Mouse (Mus musculus) hindbrain, embryonic 14.5 days (tissue): Measurements from ENCODE around the gene Galnt5. TPM values are rescaled to one million over a fixed set of nuclear protein-coding genes. Genes with fewer than 3 reads are reported as not detected.
A peak's percentile ranks its signal among the peaks of the same experiment; 100 is the strongest.

Experiments used
- ATAC-seq: fragments of 200-750 bp; cut with Nextera tagmentation; 2 replicates; pipeline ENCODE4 v1.8.0; 2017; ENCODE audit warnings: moderate number of reproducible peaks, mild to moderate bottlenecking, moderate TSS enrichment, moderate library complexity; ENCODE audit not compliant: low FRiP score
- DNase-seq: peaks from one replicate; pipeline ENCODE4 v3.0.0-alpha.2; 2015; ENCODE audit warnings: low spot score
- H3K27ac ChIP-seq: fragments of 300-500 bp; sonication (generic); 2 replicates; pipeline ENCODE4 v1.5.1; 2014; ENCODE audit warnings: mild to moderate bottlenecking, moderate library complexity
- H3K27me3 ChIP-seq: fragments of 300-500 bp; sonication (generic); 2 replicates; pipeline ENCODE4 v1.6.1; 2014; ENCODE audit warnings: mild to moderate bottlenecking, low read length, mixed read lengths; ENCODE audit not compliant: control insufficient read depth, insufficient read depth
- H3K36me3 ChIP-seq: fragments of 300-500 bp; sonication (generic); replicated peaks from 2 replicates; pipeline ENCODE4 v1.6.1; 2014; ENCODE audit not compliant: control insufficient read depth, insufficient read depth
- H3K4me1 ChIP-seq: fragments of 300-500 bp; sonication (generic); replicated peaks from 2 replicates; pipeline ENCODE4 v1.6.1; 2014; ENCODE audit warnings: antibody characterized with exemption, low read length, mixed read lengths; ENCODE audit not compliant: control insufficient read depth, insufficient read depth
- H3K4me2 ChIP-seq: fragments of 300-500 bp; sonication (generic); replicated peaks from 2 replicates; pipeline ENCODE4 v1.6.1; 2014; ENCODE audit warnings: mild to moderate bottlenecking, moderate library complexity
- H3K4me3 ChIP-seq: fragments of 300-500 bp; sonication (generic); replicated peaks from 2 replicates; pipeline ENCODE4 v1.5.1; 2014; ENCODE audit warnings: mild to moderate bottlenecking, low read length
- H3K9ac ChIP-seq: fragments of 300-500 bp; sonication (generic); 2 replicates; pipeline ENCODE4 v1.6.1; 2014
- H3K9me3 ChIP-seq: fragments of 300-500 bp; sonication (generic); 2 replicates; pipeline ENCODE4 v1.6.1; 2016; ENCODE audit warnings: low read length; ENCODE audit not compliant: control insufficient read depth
- WGBS: fragments of 180-500 bp; shearing (Covaris S2); extraction: QIAGEN DNeasy Blood & Tissue Kit; methylation state at CpG from one replicate; pipeline ENCODE4 v1.1.7; 2014; 5-methylcytosine and 5-hydroxymethylcytosine counted together
- polyA plus RNA-seq: library from polyadenylated mRNA; unstranded; fragments of >200 nt; fragmentation: Nextera tagmentation; extraction: Ambion mirVana; gene quantifications from 2 replicates; pipeline ENCODE4 v1.2.1, GENCODE M21; 2014

Galnt5 gene
- polyA plus RNA-seq, 1 experiment from 2014 or later = 0.07 TPM

DNA sequence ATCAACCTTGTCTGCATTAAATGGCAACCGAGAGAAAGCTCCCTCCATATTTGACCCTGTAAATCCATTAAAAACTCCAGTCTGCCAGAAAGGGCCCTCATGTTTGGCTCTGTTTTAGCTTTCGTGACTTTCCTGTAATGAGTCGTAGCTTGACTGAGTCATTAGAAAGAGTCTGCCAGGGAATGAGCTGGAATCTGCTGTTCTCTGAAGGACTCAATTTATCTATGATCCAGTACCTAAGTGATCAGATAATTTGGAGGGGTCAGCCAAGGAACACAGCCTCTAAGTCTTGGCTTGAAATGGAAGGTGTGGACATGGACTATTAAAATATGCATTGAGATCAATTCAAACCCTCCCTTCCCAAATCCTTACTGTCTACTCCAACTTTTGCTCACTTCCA is 33.7 kb downstream of the Galnt5 start:
- Histone ChIP-seq H3K36me3 (no peaks in the 10 kb centered on the region), H3K4me3 (no peak overlapping the region), H3K4me2 (no peak overlapping the region), H3K27ac (no peak overlapping the region), H3K4me1 (no peaks in the 10 kb centered on the region), H3K27me3 (no peaks in the 10 kb centered on the region), H3K9ac (no peak overlapping the region), H3K9me3 (no peaks in the 10 kb centered on the region)
- ATAC-seq (no peak), DNase-seq (no peak)
- 92% methylated on average over 3 of the region's 3 CpGs for WGBS

- Histone ChIP-seq H3K4me1 (no peaks in the 10 kb centered on the region), H3K4me3 (no peak overlapping the region), H3K9me3 (no peaks in the 10 kb centered on the region), H3K4me2 (no peak overlapping the region), H3K9ac (no peak overlapping the region), H3K27ac (no peak overlapping the region), H3K27me3 (no peaks in the 10 kb centered on the region), H3K36me3 (no peaks in the 10 kb centered on the region)
- WGBS = 85% methylated on average over 4 of the region's 4 CpGs
- DNase-seq (no peak), ATAC-seq (no peak)
Measured at GRCm38 (mm10) chr2:58035635-58036034, 38.0 kb downstream of the Galnt5 start.

DNA sequence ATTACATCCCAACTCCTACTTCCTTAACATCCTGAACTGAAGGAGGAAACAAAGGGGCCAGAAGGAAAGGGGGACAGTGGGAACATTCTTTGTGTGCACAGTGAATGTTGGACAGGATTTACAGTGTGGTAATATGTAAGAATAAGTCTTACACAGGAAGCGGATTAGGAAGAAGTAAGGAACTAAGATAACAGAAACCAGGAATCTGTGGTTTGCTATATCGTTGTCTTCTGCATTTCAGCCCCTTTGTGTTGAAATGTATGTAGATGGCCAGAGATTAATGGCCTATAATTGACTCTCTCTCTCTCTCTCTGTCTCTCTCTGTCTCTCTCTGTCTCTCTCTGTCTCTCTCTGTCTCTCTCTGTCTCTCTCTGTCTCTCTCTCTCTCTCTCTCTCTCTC is 39.2 kb downstream of the Galnt5 start:
- WGBS = 87% methylated on average over 2 of the region's 2 CpGs
- Histone ChIP-seq H3K27ac (no peak overlapping the region), H3K4me1 (no peaks in the 10 kb centered on the region), H3K9ac (no peak overlapping the region), H3K4me2 (no peak overlapping the region), H3K27me3 (no peaks in the 10 kb centered on the region), H3K36me3 (no peaks in the 10 kb centered on the region), H3K4me3 (no peak overlapping the region), H3K9me3 (no peaks in the 10 kb centered on the region)
- no peak for DNase-seq
- ATAC-seq = no peak

DNA sequence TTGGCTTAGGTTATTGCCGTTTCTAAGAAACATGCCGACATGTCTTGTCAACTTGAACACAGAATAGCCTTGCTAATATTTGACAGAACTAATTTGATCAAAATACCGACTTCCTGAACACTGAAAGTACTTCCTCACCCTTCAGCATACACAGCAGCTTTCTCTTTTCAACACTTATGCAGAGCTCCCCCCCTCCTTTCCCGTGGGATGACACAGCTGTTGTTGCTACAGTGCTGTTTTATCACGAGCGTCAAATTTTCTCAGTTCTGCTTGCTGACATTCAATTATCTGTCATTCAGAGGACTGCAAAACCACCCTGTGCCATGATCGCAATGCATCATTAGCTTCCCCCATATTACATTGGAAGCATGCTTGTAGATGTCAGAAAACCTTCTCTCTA is 44.2 kb downstream of the Galnt5 start:
- Histone ChIP-seq H3K4me2 (no peak overlapping the region), H3K4me1 (no peaks in the 10 kb centered on the region), H3K27me3 (no peaks in the 10 kb centered on the region), H3K9me3 (no peaks in the 10 kb centered on the region), H3K4me3 (no peak overlapping the region), H3K9ac (no peak overlapping the region), H3K27ac (no peak overlapping the region), H3K36me3 (no peaks in the 10 kb centered on the region)
- WGBS = 58% methylated on average over 7 of the region's 7 CpGs
- no peak for DNase-seq
- ATAC-seq = no peak

DNA sequence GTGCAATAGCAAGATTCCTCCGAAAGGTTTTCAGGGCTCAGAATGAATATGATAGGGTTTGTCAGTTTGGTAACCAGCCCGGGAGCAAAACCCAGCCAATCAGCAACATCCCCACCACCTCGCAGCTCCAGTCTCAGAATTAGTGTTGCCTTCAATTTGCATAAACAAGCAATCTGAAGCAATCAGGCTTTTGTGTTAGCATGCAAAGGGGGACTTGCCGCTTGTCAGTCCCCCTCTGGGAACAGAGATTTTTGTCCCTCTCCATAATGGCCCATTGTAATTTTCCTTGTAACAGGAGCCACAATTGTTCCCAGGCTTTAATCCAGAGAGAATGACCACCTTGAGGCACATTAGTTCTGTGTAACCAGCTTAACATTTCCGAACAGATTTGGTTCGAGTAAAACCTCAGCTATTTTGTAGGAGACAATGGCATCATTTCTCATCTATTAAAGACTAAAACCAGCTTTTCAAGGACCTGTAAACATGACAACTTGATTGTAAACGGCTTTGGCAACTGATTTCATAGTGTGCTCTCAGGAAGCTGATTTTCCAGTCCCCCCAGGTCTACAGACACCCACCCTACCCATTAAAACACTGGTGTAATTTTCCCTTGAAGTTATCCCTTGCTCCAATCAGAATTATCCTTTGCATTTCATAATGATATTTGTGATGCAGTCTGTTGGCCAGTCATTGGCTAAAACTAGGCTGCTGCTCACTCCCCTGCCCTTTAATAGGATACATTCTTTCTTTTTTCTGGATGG is 55.3 kb downstream of the Galnt5 start, which contains the start of gene Ermn:
Gene Ermn, minus strand, starts transcription at position 44 of the 761 bp plus-strand sequence.
- peak within 1 kb of the TSS; percentile 9; the same call in 1 of the 2 replicates for H3K4me2 ChIP-seq
- 11% methylated on average over 7 of the region's 7 CpGs for WGBS
- H3K4me3 ChIP-seq = no peak within 1 kb of the TSS
- H3K4me1 ChIP-seq = 0 out of 2 replicates have a peak, but pooled peaks cover 9% of the 10 kb centered on the region
- no peaks in the 10 kb centered on the region for H3K36me3 ChIP-seq
- no peak within 1 kb of the TSS for H3K9ac ChIP-seq
- peak; percentile 77; the same call in 1 of the 2 replicates for ATAC-seq
- H3K27ac ChIP-seq = no peak within 1 kb of the TSS
- peaks cover 32% of the 10 kb centered on the region for H3K27me3 ChIP-seq
- peak; percentile 39 for DNase-seq
- no peaks in the 10 kb centered on the region for H3K9me3 ChIP-seq

GRCm38 (mm10) chr2:58055383-58055782 is 57.7 kb downstream of the Galnt5 start:
- DNase-seq = peak; percentile 53
- H3K9me3 ChIP-seq = no peaks in the 10 kb centered on the region
- 0 out of 2 replicates have a peak, but pooled peaks cover 9% of the 10 kb centered on the region for H3K4me1 ChIP-seq
- no peak overlapping the region for H3K4me3 ChIP-seq
- no peak overlapping the region for H3K4me2 ChIP-seq
- H3K27ac ChIP-seq = no peak overlapping the region
- H3K36me3 ChIP-seq = no peaks in the 10 kb centered on the region
- H3K27me3 ChIP-seq = peaks cover 23% of the 10 kb centered on the region; the same call in 1 of the 2 replicates
- peak; percentile 66; the same call in 1 of the 2 replicates for ATAC-seq
- no peak overlapping the region for H3K9ac ChIP-seq

GRCm38 (mm10) chr2:58079849-58080248 is 82.2 kb downstream of the Galnt5 start:
- Histone ChIP-seq H3K4me2 (no peak overlapping the region), H3K27me3 (no peaks in the 10 kb centered on the region), H3K36me3 (no peaks in the 10 kb centered on the region), H3K4me1 (no peaks in the 10 kb centered on the region), H3K27ac (no peak overlapping the region), H3K4me3 (no peak overlapping the region), H3K9ac (no peak overlapping the region), H3K9me3 (no peaks in the 10 kb centered on the region)
- DNase-seq (no peak), ATAC-seq (no peak)
- WGBS = 63% methylated on average over 1 of the region's 1 CpGs

DNA sequence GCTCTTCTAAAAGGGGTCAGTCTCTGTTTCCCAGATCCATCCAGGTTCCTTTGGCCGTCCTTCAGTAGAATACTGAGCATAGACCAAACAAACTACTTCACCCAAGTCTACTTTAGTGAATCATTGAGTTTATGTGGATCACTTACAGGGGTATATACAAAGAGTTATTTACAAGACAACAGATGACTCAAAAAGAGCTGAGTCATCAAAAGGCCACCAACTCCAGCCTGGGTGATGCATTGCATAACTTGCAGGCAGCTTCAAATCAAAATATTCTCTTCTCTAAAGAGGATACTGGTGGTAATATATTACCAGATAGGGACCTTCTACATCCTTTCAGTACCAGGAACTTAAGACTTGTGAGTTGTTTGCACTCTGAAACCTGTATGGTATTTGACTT is 88.7 kb downstream of the Galnt5 start:
- DNase-seq = no peak
- no peaks in the 10 kb centered on the region for H3K27me3 ChIP-seq
- no peak overlapping the region for H3K4me3 ChIP-seq
- no peaks in the 10 kb centered on the region for H3K9me3 ChIP-seq
- no peaks in the 10 kb centered on the region for H3K36me3 ChIP-seq
- WGBS = 84% methylated on average over 1 of the region's 1 CpGs
- no peak overlapping the region for H3K4me2 ChIP-seq
- no peak overlapping the region for H3K9ac ChIP-seq
- H3K4me1 ChIP-seq = no peaks in the 10 kb centered on the region
- H3K27ac ChIP-seq = no peak overlapping the region
- no peak for ATAC-seq

GRCm38 (mm10) chr2:58094818-58095217 is 97.1 kb downstream of the Galnt5 start:
- DNase-seq = no peak
- H3K9me3 ChIP-seq = no peaks in the 10 kb centered on the region
- H3K4me3 ChIP-seq = no peak overlapping the region
- no peak for ATAC-seq
- H3K4me1 ChIP-seq = no peaks in the 10 kb centered on the region
- WGBS = 49% methylated on average over 1 of the region's 1 CpGs
- no peak overlapping the region for H3K4me2 ChIP-seq
- H3K27ac ChIP-seq = no peak overlapping the region
- no peaks in the 10 kb centered on the region for H3K27me3 ChIP-seq
- no peak overlapping the region for H3K9ac ChIP-seq
- H3K36me3 ChIP-seq = no peaks in the 10 kb centered on the region
